Mouse (Mus musculus) kidney, postnatal 0 days (tissue): ENCODE results near the gene Slc12a3. TPM values are rescaled to one million over a fixed set of nuclear protein-coding genes. Genes with fewer than 3 reads are reported as not detected.

ENCODE experiments used
- ATAC-seq: fragments of 200-750 bp; cut with Nextera tagmentation; replicated peaks from 2 replicates; pipeline ENCODE4 v1.8.0; 2017; ENCODE audit warnings: low read depth, moderate number of reproducible peaks, moderate TSS enrichment, moderate library complexity; ENCODE audit not compliant: low FRiP score
- DNase-seq: peaks from one replicate; pipeline ENCODE4 v3.0.0-alpha.2; 2016; ENCODE audit warnings: low spot score
- H3K27ac ChIP-seq: fragments of 300-500 bp; sonication (generic); 2 replicates; pipeline ENCODE4 v1.5.1; 2014; ENCODE audit warnings: mild to moderate bottlenecking
- H3K27me3 ChIP-seq: fragments of 300-500 bp; sonication (generic); 2 replicates; pipeline ENCODE4 v1.6.1; 2014; ENCODE audit warnings: low read length, mixed read lengths; ENCODE audit not compliant: insufficient read depth
- H3K36me3 ChIP-seq: fragments of 300-500 bp; sonication (generic); 2 replicates; pipeline ENCODE4 v1.6.1; 2014; ENCODE audit warnings: low read length, mixed read lengths; ENCODE audit not compliant: insufficient read depth
- H3K4me1 ChIP-seq: fragments of 300-500 bp; sonication (generic); replicated peaks from 2 replicates; pipeline ENCODE4 v1.6.1; 2014; ENCODE audit warnings: antibody characterized with exemption, low read length, mixed read lengths; ENCODE audit not compliant: insufficient read depth
- H3K4me2 ChIP-seq: fragments of 300-500 bp; sonication (generic); 2 replicates; pipeline ENCODE4 v1.6.1; 2014; ENCODE audit warnings: mild to moderate bottlenecking, low read length, moderate library complexity, mixed read lengths
- H3K4me3 ChIP-seq: fragments of 300-500 bp; sonication (generic); replicated peaks from 2 replicates; pipeline ENCODE4 v1.5.1; 2014; ENCODE audit warnings: low read depth, low read length
- H3K9ac ChIP-seq: fragments of 300-500 bp; sonication (generic); 2 replicates; pipeline ENCODE4 v1.6.1; 2014; ENCODE audit warnings: low read depth, low read length
- H3K9me3 ChIP-seq: fragments of 300-500 bp; sonication (generic); replicated peaks from 2 replicates; pipeline ENCODE4 v1.6.1; 2016; ENCODE audit warnings: low read length, inconsistent platforms, mixed read lengths
- CTCF ChIP-seq: IDR thresholded peaks from 2 replicates; pipeline ENCODE4 v1.5.1; 2016; ENCODE audit warnings: antibody characterized with exemption, low read depth, mild to moderate bottlenecking, moderate library complexity
- WGBS: fragments of 180-500 bp; shearing (Covaris S2); extraction: QIAGEN DNeasy Blood & Tissue Kit; methylation state at CpG from one replicate; pipeline ENCODE4 v1.1.7; 2014; 5-methylcytosine and 5-hydroxymethylcytosine counted together
- polyA plus RNA-seq: library from polyadenylated mRNA; unstranded; fragments of >200 nt; fragmentation: Nextera tagmentation; extraction: Ambion mirVana; gene quantifications from 2 replicates; pipeline ENCODE4 v1.2.1, GENCODE M21; 2015

Gene Slc12a3
- polyA plus RNA-seq, 1 experiment from 2014 or later: 44.6 TPM

GRCm38 (mm10) chr8:94376176-94376575 lies 47.2 kb downstream of the Slc12a3 start:
- H3K4me2 ChIP-seq: no peak overlapping the region
- DNase-seq (no peak), ATAC-seq (no peak)
- H3K27ac ChIP-seq: no peak overlapping the region
- no peak overlapping the region for H3K9ac ChIP-seq
- H3K9me3 ChIP-seq: no peaks in the 10 kb centered on the region
- WGBS: 72% methylated on average over 3 of the region's 3 CpGs
- no peaks in the 10 kb centered on the region for H3K27me3 ChIP-seq
- H3K4me3 ChIP-seq: no peak overlapping the region
- no peaks in the 10 kb centered on the region for H3K36me3 ChIP-seq
- 0 out of 2 replicates have a peak, but pooled peaks cover 2% of the 10 kb centered on the region for H3K4me1 ChIP-seq
- no peak for TF ChIP-seq CTCF

DNA sequence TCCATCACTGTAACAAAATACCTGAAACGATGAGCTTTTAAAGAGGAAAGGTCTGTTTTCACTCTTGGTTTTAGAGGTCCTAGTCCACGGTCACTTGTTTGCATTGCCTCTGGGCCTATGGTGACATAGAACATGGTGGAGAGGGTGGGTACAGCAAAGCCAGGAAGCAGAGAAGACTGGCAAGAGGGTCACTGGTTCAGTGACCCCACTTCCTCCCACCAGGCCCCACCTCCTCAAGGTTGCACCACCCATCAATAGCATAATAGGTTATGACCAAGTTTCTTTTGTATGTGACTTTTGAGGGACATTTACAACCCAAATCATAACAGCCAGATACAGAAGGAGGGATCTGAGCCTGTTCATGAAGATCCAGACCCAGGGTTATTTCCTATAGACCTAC lies 47.6 kb downstream of the Slc12a3 start:
- Histone ChIP-seq H3K9ac (no peak overlapping the region), H3K4me3 (no peak overlapping the region), H3K4me2 (no peak overlapping the region), H3K4me1 (0 out of 2 replicates have a peak, but pooled peaks cover 2% of the 10 kb centered on the region), H3K9me3 (no peaks in the 10 kb centered on the region), H3K36me3 (no peaks in the 10 kb centered on the region), H3K27me3 (no peaks in the 10 kb centered on the region), H3K27ac (peak overlapping the region; percentile 90; the same call in 1 of the 2 replicates)
- TF ChIP-seq CTCF: no peak
- ATAC-seq (no peak), DNase-seq (no peak)
- 88% methylated on average over 2 of the region's 2 CpGs for WGBS

DNA sequence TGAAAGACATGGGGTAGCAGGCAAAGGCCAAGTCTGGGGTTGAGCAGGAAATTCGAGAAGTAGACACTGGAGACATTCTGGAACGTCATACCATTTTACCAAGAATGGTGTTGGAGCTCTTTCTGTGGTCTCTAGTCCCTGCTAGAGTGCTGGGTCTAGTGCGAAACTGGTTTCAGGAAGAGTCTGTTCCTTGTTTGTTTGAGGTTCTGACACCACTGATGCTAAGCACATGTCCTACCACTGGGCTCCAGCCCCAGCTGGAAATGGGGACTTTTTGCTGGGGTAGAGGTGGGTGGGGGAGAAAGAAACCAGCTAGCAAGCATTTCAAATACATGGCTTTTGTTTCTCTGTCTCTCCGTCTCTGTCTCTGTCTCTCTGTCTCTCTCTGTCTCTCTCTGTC lies 48.0 kb downstream of the Slc12a3 start:
- DNase-seq: no peak
- Histone ChIP-seq H3K36me3 (no peaks in the 10 kb centered on the region), H3K4me3 (no peak overlapping the region), H3K27ac (peak overlapping the region; percentile 90), H3K27me3 (no peaks in the 10 kb centered on the region), H3K9me3 (no peaks in the 10 kb centered on the region), H3K4me2 (no peak overlapping the region), H3K9ac (no peak overlapping the region), H3K4me1 (0 out of 2 replicates have a peak, but pooled peaks cover 2% of the 10 kb centered on the region)
- ATAC-seq: no peak
- TF ChIP-seq CTCF: no peak
- 69% methylated on average over 4 of the region's 4 CpGs for WGBS

DNA sequence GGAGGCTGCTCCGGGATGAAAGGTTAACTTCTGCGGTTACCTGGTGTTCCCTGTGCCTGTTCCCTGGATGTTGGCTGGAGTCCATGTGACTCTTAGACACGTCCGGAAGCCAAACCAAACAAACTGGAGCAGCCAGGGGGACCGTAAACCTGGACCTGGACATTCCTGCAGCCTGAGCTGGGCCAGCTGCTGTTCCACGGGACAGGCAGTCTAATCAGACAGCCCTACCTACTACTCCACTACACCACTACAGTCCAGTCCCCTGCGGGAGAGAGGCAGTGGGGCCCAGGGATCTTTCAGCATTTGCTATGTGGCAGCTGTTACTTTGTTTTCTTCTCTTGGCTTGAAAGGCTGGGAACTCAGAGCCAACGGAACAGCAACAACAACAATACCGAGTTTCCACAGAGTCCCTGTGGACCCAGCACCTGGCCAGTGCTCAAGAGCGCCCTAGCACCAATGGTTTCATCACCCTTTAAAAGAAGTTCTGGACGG lies 48.8 kb downstream of the Slc12a3 start:
- no peaks in the 10 kb centered on the region for H3K9me3 ChIP-seq
- no peaks in the 10 kb centered on the region for H3K27me3 ChIP-seq
- ATAC-seq: peak; percentile 88
- no peak overlapping the region for H3K4me3 ChIP-seq
- no peaks in the 10 kb centered on the region for H3K36me3 ChIP-seq
- H3K9ac ChIP-seq: 0 out of 2 replicates have a peak overlapping the region, but pooled peaks have one; percentile 27
- WGBS: 22% methylated on average over 11 of the region's 11 CpGs
- H3K27ac ChIP-seq: peak overlapping the region; percentile 90
- no peak overlapping the region for H3K4me2 ChIP-seq
- 0 out of 2 replicates have a peak, but pooled peaks cover 2% of the 10 kb centered on the region for H3K4me1 ChIP-seq
- no peak for TF ChIP-seq CTCF
- DNase-seq: peak; percentile 80

DNA sequence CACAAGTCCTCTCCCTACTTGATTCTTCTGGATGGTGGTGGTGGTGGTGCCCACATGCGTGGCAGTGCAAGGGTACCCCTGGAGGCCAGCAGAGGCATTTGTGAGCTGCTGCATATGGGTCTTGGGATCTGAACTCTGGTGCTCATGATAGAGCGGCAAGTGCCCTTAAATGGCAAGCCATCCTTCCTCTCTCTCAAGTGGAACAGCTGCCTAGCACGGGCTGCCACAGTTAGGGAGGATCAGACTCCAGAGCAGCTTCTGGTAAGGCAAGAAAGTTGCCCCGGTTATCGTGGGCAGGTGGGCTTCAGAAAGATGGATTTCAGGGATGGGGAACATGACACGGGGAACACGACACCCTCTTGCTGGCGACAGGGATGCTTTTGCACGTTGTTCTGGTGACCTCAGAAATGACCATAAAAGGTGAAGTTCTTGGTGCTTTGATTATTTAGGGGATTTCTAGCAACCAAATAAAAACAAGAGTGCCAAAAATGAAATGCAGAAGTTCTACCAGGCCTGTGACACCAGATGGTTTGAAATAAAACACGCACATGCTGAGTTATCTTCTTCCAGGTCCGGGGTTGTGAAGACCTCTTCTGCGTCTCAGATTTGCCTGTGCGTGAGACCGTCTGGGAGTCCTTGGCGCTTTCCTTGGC lies 49.9 kb downstream of the Slc12a3 start:
- DNase-seq (no peak), ATAC-seq (no peak)
- H3K9me3 ChIP-seq: no peaks in the 10 kb centered on the region
- H3K4me2 ChIP-seq: no peak overlapping the region
- H3K9ac ChIP-seq: no peak overlapping the region
- no peaks in the 10 kb centered on the region for H3K27me3 ChIP-seq
- H3K4me1 ChIP-seq: 0 out of 2 replicates have a peak, but pooled peaks cover 2% of the 10 kb centered on the region
- no peak overlapping the region for H3K4me3 ChIP-seq
- 70% methylated on average over 15 of the region's 15 CpGs for WGBS
- H3K27ac ChIP-seq: no peak overlapping the region
- peak; percentile 35; the same call in 1 of the 2 replicates for TF ChIP-seq CTCF
- no peaks in the 10 kb centered on the region for H3K36me3 ChIP-seq

DNA sequence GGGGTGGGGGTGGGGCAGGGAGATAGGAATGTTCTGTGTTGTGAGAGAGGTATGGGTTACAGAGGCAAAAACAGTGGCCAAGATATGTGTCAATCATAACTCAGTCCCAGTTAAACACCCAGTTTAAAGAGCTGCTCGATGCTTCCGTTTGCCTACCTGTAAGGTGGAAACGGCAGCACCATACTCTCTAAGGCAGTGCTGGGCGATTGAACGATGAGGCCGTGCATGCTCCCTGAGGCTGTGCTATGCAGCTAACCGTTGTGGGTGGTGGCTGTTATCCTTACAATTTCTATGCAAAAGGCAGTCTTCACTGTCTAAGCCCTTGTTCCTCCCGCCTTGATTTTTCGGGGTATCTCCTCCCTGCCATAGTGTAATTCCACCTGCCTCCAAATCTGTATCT lies 50.7 kb downstream of the Slc12a3 start:
- Histone ChIP-seq H3K4me1 (0 out of 2 replicates have a peak, but pooled peaks cover 2% of the 10 kb centered on the region), H3K27me3 (no peaks in the 10 kb centered on the region), H3K9ac (no peak overlapping the region), H3K4me3 (no peak overlapping the region), H3K27ac (no peak overlapping the region), H3K4me2 (no peak overlapping the region), H3K9me3 (no peaks in the 10 kb centered on the region), H3K36me3 (no peaks in the 10 kb centered on the region)
- ATAC-seq (no peak), DNase-seq (no peak)
- TF ChIP-seq CTCF: no peak
- 94% methylated on average over 9 of the region's 9 CpGs for WGBS
